Mouse (Mus musculus): ENCODE results near the gene Timd2.

DNA sequence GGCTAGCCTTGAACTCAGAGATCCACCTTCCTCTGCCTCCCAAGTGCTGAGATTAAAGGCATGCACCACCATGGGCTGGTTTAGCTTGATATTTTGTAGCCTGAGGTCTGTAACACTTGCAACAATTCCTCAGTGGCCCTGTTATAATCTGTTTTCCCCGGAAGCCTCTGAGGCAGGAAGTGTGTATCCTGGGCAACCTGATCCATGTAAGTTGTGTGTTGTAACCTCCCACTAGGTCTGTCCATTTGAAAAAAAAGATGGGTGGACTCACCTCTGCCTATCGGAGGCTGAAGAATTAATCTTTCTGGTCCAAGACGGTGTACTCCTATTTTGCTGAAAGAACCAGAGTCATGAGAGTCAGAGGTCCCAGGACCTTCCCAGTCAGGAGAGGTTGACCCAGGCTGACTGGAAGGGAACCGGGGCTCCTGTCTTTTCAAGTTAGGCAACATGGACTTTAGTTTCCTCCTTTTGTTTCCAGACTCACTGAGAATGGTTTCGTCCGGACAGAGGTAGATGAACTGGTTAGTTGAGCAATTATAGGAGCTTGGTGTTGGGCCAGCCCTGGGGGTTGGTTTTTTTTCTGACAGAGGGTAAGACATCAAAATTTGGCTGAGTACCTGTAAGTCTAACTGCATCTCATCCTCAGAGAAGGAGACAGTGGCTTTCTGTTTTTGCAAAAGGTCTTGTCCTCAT is at the start of gene Timd2:
- TF ChIP-seq CTCF (IDR thresholded peaks at IDR 0.05; ENCODE audit: low read depth) (no peak), EP300 (optimal IDR thresholded peaks at IDR 0.05) (no peak)
